Mouse (Mus musculus): ENCODE results near the gene Tekt1. TPM values are rescaled to one million over a fixed set of nuclear protein-coding genes. Genes with fewer than 3 reads are reported as not detected.
A peak's percentile ranks its signal among the peaks of the same experiment; 100 is the strongest.

Gene Tekt1
- total RNA-seq, 1 experiment: 4.0 TPM

GRCm38 (mm10) chr11:72334653-72335052 lies 27.6 kb downstream of the Tekt1 start:
- no peak overlapping the region for H3K27ac ChIP-seq (ENCODE audit: insufficient read depth, low read depth, low read length, poor library complexity, severe bottlenecking)
- no peaks in the 10 kb centered on the region for H3K9me3 ChIP-seq (ENCODE audit: control insufficient read depth, insufficient read depth, low read depth, low read length)
- in situ Hi-C loops (cut with MboI; ENCODE audit: low sequenced_read_pairs in 2 of 2, unreplicated experiment in 2 of 2): loop anchor here in 1 of 2 experiments (5.0 kb wide), 1 partner anchor 117 kb away; the partner anchor contains the start of gene Med31
- H3K4me1 ChIP-seq (ENCODE audit: control insufficient read depth in 2 of 2, insufficient read depth in 2 of 2, low read length in 2 of 2, poor library complexity in 1 of 2): no peaks in the 10 kb centered on the region
- no peak overlapping the region for H3K9ac ChIP-seq (ENCODE audit: insufficient read depth, low read depth, low read length, poor library complexity, severe bottlenecking)
- TF ChIP-seq HCFC1 (IDR thresholded peaks at IDR 0.05; ENCODE audit: borderline replicate concordance, insufficient read depth, low read length): no peak
- TF ChIP-seq MAFK (IDR thresholded peaks at IDR 0.05; ENCODE audit: insufficient read depth, low read depth, low read length): no peak
- no peaks in the 10 kb centered on the region for H3K36me3 ChIP-seq (ENCODE audit: control insufficient read depth, insufficient read depth, low read length, poor library complexity, severe bottlenecking)
- no peak overlapping the region for H3K4me3 ChIP-seq (ENCODE audit: insufficient read depth in 1 of 2, low read depth in 1 of 2, low read length in 2 of 2, poor library complexity in 1 of 2, severe bottlenecking in 1 of 2)
- no peak for DNase-seq (ENCODE audit: low read depth, low spot score)

GRCm38 (mm10) chr11:72332951-72333667 lies 29.1 kb downstream of the Tekt1 start:
- in situ Hi-C loops (cut with MboI; ENCODE audit: low sequenced_read_pairs in 2 of 2, unreplicated experiment in 2 of 2): no loop called here
- no peak for DNase-seq (ENCODE audit: low read depth, low spot score)
- no peaks in the 10 kb centered on the region for H3K9me3 ChIP-seq (ENCODE audit: control insufficient read depth, insufficient read depth, low read depth, low read length)

GRCm38 (mm10) chr11:72325701-72326100 lies 36.5 kb downstream of the Tekt1 start:
- in situ Hi-C loops (cut with MboI; ENCODE audit: low sequenced_read_pairs in 2 of 2, unreplicated experiment in 2 of 2): no loop called here
- Histone ChIP-seq H3K4me3 (ENCODE audit: insufficient read depth in 1 of 2, low read depth in 1 of 2, low read length in 2 of 2, poor library complexity in 1 of 2, severe bottlenecking in 1 of 2) (no peak overlapping the region), H3K9ac (ENCODE audit: insufficient read depth, low read depth, low read length, poor library complexity, severe bottlenecking) (no peak overlapping the region), H3K4me1 (ENCODE audit: control insufficient read depth in 2 of 2, insufficient read depth in 2 of 2, low read length in 2 of 2, poor library complexity in 1 of 2) (no peaks in the 10 kb centered on the region), H3K27ac (ENCODE audit: insufficient read depth, low read depth, low read length, poor library complexity, severe bottlenecking) (no peak overlapping the region), H3K9me3 (ENCODE audit: control insufficient read depth, insufficient read depth, low read depth, low read length) (no peaks in the 10 kb centered on the region), H3K36me3 (ENCODE audit: control insufficient read depth, insufficient read depth, low read length, poor library complexity, severe bottlenecking) (no peaks in the 10 kb centered on the region)
- no peak for DNase-seq (ENCODE audit: low read depth, low spot score)
- TF ChIP-seq ZC3H11A (IDR thresholded peaks at IDR 0.05; ENCODE audit: borderline replicate concordance, low read depth, low read length) (no peak), MAFK (IDR thresholded peaks at IDR 0.05; ENCODE audit: insufficient read depth, low read depth, low read length) (no peak), ZNF384 (IDR thresholded peaks at IDR 0.05; ENCODE audit: low read depth, low read length) (no peak), HCFC1 (IDR thresholded peaks at IDR 0.05; ENCODE audit: borderline replicate concordance, insufficient read depth, low read length) (no peak), CHD2 (IDR thresholded peaks at IDR 0.05; ENCODE audit: low read depth, low read length) (no peak)

More at GRCm38 (mm10) chr11:72332951-72333667, 29.1 kb downstream of the Tekt1 start:
- Histone ChIP-seq H3K4me1 (ENCODE audit: control insufficient read depth in 2 of 2, insufficient read depth in 2 of 2, low read length in 2 of 2, poor library complexity in 1 of 2) (no peaks in the 10 kb centered on the region), H3K27ac (ENCODE audit: insufficient read depth, low read depth, low read length, poor library complexity, severe bottlenecking) (no peak overlapping the region), H3K36me3 (ENCODE audit: control insufficient read depth, insufficient read depth, low read length, poor library complexity, severe bottlenecking) (no peaks in the 10 kb centered on the region), H3K4me3 (ENCODE audit: insufficient read depth in 1 of 2, low read depth in 1 of 2, low read length in 2 of 2, poor library complexity in 1 of 2, severe bottlenecking in 1 of 2) (no peak overlapping the region), H3K9ac (ENCODE audit: insufficient read depth, low read depth, low read length, poor library complexity, severe bottlenecking) (no peak overlapping the region)
- TF ChIP-seq ZC3H11A (IDR thresholded peaks at IDR 0.05; ENCODE audit: borderline replicate concordance, low read depth, low read length) (no peak), MAFK (IDR thresholded peaks at IDR 0.05; ENCODE audit: insufficient read depth, low read depth, low read length) (no peak), ZNF384 (IDR thresholded peaks at IDR 0.05; ENCODE audit: low read depth, low read length) (no peak), CHD2 (IDR thresholded peaks at IDR 0.05; ENCODE audit: low read depth, low read length) (no peak), HCFC1 (IDR thresholded peaks at IDR 0.05; ENCODE audit: borderline replicate concordance, insufficient read depth, low read length) (no peak)

GRCm38 (mm10) chr11:72324431-72324830 lies 37.8 kb downstream of the Tekt1 start:
- Histone ChIP-seq H3K4me3 (ENCODE audit: insufficient read depth in 1 of 2, low read depth in 1 of 2, low read length in 2 of 2, poor library complexity in 1 of 2, severe bottlenecking in 1 of 2) (no peak overlapping the region), H3K36me3 (ENCODE audit: control insufficient read depth, insufficient read depth, low read length, poor library complexity, severe bottlenecking) (no peaks in the 10 kb centered on the region), H3K9me3 (ENCODE audit: control insufficient read depth, insufficient read depth, low read depth, low read length) (no peaks in the 10 kb centered on the region), H3K27ac (ENCODE audit: insufficient read depth, low read depth, low read length, poor library complexity, severe bottlenecking) (no peak overlapping the region), H3K9ac (ENCODE audit: insufficient read depth, low read depth, low read length, poor library complexity, severe bottlenecking) (no peak overlapping the region), H3K4me1 (ENCODE audit: control insufficient read depth in 2 of 2, insufficient read depth in 2 of 2, low read length in 2 of 2, poor library complexity in 1 of 2) (no peaks in the 10 kb centered on the region)
- DNase-seq (ENCODE audit: low read depth, low spot score): no peak
- in situ Hi-C loops (cut with MboI; ENCODE audit: low sequenced_read_pairs in 2 of 2, unreplicated experiment in 2 of 2): no loop called here
- TF ChIP-seq ZNF384 (IDR thresholded peaks at IDR 0.05; ENCODE audit: low read depth, low read length) (peak; percentile 58), MAFK (IDR thresholded peaks at IDR 0.05; ENCODE audit: insufficient read depth, low read depth, low read length) (no peak), ZC3H11A (IDR thresholded peaks at IDR 0.05; ENCODE audit: borderline replicate concordance, low read depth, low read length) (peak; percentile 66)

GRCm38 (mm10) chr11:72318026-72318425 lies 44.2 kb downstream of the Tekt1 start:
- H3K4me1 ChIP-seq (ENCODE audit: control insufficient read depth in 2 of 2, insufficient read depth in 2 of 2, low read length in 2 of 2, poor library complexity in 1 of 2): peaks cover 0 to 3% of the 10 kb centered on the region in 2 experiments; a peak in 1 of 4 replicates
- no peaks in the 10 kb centered on the region for H3K9me3 ChIP-seq (ENCODE audit: control insufficient read depth, insufficient read depth, low read depth, low read length)
- H3K9ac ChIP-seq (ENCODE audit: insufficient read depth, low read depth, low read length, poor library complexity, severe bottlenecking): no peak overlapping the region
- H3K4me3 ChIP-seq (ENCODE audit: insufficient read depth in 1 of 2, low read depth in 1 of 2, low read length in 2 of 2, poor library complexity in 1 of 2, severe bottlenecking in 1 of 2): no peak overlapping the region
- H3K27ac ChIP-seq (ENCODE audit: insufficient read depth, low read depth, low read length, poor library complexity, severe bottlenecking): no peak overlapping the region
- in situ Hi-C loops (cut with MboI; ENCODE audit: low sequenced_read_pairs in 2 of 2, unreplicated experiment in 2 of 2): no loop called here
- no peak for DNase-seq (ENCODE audit: low read depth, low spot score)
- TF ChIP-seq CHD2 (IDR thresholded peaks at IDR 0.05; ENCODE audit: low read depth, low read length) (no peak), ZC3H11A (IDR thresholded peaks at IDR 0.05; ENCODE audit: borderline replicate concordance, low read depth, low read length) (no peak), ZNF384 (IDR thresholded peaks at IDR 0.05; ENCODE audit: low read depth, low read length) (no peak), MAFK (IDR thresholded peaks at IDR 0.05; ENCODE audit: insufficient read depth, low read depth, low read length) (no peak), HCFC1 (IDR thresholded peaks at IDR 0.05; ENCODE audit: borderline replicate concordance, insufficient read depth, low read length) (no peak)
- H3K36me3 ChIP-seq (ENCODE audit: control insufficient read depth, insufficient read depth, low read length, poor library complexity, severe bottlenecking): no peaks in the 10 kb centered on the region

Measured in ES-E14 (cell line).